Mouse (Mus musculus): ENCODE results near the gene Rdh1.

- TF ChIP-seq CTCF (IDR thresholded peaks at IDR 0.05; ENCODE audit: low read depth): no peak
- no peak for TF ChIP-seq EP300 (optimal IDR thresholded peaks at IDR 0.05)
Observed at GRCm38 (mm10) chr10:127801612-127802011, 42.1 kb downstream of the Rdh1 start.
